Mouse (Mus musculus) urinary bladder, adult 18-20 months (tissue): ENCODE data around the gene Prok2.

Experiments used
- DNase-seq, 2 experiments: peaks; one replicate each; pipeline ENCODE4 v3.0.0; 2022; ENCODE audit warnings: low spot score in 2 of 2, mixed read lengths in 2 of 2

The Prok2 gene

DNA sequence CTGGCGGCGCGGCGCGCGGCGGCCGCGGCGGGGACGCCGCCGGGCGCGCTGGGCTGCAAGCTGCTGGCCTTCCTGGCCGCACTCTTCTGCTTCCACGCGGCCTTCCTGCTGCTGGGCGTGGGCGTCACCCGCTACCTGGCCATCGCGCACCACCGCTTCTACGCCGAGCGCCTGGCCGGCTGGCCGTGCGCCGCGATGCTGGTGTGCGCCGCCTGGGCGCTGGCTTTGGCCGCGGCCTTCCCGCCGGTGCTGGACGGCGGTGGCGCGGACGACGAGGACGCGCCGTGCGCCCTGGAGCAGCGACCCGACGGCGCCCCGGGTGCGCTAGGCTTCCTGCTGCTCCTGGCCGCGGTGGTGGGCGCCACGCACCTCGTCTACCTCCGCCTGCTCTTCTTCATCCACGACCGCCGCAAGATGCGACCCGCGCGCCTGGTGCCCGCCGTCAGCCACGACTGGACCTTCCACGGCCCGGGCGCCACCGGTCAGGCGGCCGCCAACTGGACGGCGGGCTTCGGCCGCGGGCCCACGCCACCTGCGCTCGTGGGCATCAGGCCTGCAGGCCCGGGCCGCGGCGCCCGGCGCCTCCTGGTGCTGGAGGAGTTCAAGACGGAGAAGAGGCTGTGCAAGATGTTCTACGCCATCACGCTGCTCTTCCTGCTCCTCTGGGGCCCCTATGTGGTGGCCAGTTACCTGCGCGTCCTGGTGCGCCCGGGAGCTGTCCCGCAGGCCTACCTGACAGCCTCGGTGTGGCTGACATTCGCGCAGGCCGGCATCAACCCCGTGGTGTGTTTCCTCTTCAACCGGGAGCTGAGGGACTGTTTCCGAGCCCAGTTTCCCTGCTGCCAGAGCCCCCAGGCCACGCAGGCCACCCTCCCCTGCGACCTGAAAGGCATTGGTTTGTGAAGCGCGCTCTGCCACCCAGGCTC is 33.0 kb downstream of the Prok2 start:
- DNase-seq = peak; percentile 5 to 33

DNA sequence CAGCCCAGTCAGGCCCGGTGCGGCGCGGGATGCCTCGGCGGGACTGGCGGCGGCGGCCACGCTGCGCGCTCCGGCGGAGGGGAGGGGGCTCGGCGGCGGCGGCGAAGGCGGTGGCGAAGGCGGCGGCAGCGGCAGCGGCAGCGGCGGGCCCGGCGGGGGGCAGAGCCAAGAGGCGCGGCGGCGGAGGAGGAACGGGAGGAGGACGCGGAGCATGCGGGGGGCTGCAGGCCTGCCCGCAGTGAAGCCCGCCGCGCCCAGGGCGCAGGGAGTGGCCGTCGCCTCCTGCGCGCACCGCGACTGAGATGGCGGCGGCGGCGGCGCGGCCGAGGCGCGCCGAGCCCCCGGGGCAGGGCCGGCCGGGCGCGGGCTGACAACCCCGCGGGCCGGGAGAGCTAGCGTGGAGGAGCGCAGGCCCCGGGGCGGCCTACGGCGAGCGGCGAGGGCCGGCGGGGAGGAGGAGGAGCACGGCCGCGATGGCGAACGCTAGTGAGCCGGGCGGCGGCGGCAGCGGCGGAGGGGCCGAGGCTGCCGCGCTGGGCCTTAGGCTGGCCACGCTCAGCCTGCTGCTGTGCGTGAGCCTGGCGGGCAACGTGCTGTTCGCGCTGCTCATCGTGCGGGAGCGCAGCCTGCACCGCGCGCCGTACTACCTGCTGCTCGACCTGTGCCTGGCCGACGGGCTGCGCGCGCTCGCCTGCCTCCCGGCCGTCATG is 33.8 kb downstream of the Prok2 start, which contains the start of gene Gpr27:
Gene Gpr27 (plus strand): TSS at position 474 of the 710 bp plus-strand sequence.
- DNase-seq = peak in 1 of 2 experiments; percentile 28

DNA sequence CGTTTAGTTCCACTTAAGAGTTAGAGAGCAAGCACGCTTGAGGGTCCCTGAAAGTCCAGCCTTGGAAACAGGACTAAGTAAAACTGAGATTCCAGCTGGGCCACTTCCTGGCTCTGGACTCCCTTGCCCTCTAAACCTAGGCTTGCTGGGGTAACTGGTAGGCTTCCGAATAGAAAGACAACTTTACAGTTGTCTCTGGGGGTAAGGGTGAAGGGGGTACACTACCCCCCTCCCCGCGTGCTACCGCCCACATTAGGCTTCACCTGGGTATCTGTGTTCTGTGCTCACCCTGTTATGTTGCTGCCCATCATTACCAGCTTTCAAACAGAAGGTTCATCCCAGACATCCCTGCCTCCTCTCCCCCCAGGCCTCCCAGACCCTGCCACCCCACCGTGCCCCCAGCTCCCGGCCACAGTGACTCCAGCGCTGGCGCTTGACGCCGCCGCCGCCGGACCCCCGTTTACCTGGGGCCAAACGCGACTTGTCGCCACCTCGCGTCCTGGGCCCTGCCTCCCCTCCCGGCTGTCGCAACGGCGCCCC is 34.5 kb downstream of the Prok2 start:
- no peak for DNase-seq

DNA sequence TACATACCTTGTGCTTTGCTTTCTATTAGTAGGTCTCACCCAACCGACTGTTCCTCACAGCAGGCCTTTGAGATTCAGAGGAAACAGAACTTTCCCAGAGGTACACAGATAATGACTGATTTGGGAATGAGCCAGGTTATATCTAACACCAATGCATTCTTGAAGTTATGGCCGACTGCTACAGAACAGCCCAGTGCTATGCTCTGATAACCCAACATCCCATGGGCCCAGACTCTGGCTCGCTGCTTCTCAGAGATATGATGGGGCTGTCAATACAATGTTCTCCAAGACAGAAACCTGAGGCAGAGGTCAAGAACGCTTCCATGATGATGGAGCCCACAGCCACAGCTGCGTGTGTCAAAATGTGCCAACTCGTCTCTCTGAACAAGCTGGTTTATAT is 37.7 kb downstream of the Prok2 start:
- no peak for DNase-seq

DNA sequence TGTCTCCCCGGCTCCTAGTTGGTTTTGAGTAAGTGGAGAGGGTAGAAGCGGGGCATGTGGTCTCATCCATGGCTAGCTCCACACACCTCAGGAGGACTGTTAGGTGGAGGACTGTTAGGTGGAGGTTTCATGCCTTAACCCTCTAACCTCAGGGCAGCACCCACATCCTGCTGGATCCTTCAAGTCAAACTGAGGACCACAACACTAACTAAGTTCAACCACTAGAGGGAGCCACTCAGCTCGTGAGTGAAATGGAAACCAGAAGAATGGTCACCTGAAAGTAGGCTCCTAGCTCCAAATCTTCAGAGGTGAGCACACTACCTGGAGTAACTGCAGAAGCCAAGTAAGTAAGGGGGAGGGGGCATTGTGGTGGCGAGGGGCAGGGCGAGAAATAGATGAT is 41.3 kb downstream of the Prok2 start:
- no peak for DNase-seq

DNA sequence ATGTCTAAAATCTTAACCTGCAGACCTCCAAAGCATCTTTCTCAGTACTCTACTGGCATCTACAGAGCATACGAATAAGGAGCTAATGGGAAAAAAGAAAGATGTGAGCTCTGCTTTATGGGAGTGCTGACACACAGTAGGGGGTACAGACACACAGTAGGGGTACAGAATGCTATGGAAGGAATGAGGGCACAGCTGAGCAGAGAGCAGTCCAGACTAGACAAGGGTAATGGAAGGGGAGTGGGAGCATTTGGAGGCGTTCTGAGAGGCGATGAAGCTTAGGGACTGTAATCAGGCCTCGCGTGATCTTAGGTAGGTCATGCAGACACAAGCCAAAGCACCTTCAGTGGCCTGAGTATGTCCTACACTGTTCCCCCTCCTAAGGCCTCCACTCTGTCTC is 42.2 kb downstream of the Prok2 start:
- DNase-seq = no peak

DNA sequence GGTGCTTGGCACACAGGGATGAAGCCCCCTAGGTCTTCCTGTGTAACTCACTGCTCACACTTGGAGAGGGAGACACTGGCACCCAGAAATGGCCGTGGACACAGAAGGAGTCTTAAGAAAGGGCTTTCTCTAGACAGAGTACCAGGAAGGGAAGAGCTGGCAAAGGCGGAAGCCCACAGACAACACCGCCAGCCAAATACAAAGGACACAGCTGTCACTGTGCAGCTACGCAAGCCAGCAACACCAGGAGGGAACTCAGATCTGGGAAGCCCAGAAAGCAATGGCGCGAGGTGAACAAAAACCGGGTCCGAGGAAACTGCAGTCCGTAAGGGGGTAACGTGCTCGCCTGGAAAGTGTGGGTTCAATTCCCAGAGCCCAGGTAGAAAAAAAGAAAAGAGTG is 48.1 kb downstream of the Prok2 start:
- no peak for DNase-seq

DNA sequence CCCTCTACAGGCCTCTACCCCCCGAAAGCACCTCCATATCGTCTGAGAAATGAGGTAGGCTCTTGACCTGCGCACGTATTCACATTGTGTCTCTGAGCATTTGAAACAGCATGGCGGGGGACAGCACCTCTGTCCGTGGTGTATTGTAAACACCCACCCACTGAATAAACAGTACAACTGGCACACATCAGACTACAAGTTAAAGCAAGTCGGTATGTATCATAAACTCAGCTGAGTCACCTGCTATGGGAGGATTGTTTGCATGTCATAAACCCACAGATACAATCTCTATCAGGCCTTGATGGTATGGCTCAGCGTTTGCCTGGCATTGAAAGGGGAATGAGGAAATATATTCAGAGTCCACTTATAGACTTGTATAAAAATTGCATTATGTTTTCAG is 48.9 kb downstream of the Prok2 start:
- DNase-seq = no peak

DNA sequence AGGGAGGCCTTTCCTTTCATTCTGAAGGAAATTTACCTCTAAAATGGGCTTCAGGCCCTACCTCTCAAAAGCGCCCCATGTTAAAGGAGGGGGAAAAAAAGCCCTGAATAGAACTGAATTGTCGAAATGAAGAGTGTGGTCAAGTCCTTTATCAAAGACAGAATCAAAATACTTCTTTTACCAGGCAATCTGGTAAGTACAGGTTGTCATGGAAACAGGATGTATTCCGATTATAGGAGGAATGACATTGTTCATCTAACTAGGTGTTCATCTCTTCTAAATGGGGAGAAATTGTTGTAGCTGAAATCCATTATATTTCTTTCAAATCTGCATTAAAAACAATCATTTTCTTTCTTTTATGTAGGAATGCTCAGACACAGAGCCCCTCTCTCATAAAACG is 51.7 kb downstream of the Prok2 start:
- no peak for DNase-seq

DNA sequence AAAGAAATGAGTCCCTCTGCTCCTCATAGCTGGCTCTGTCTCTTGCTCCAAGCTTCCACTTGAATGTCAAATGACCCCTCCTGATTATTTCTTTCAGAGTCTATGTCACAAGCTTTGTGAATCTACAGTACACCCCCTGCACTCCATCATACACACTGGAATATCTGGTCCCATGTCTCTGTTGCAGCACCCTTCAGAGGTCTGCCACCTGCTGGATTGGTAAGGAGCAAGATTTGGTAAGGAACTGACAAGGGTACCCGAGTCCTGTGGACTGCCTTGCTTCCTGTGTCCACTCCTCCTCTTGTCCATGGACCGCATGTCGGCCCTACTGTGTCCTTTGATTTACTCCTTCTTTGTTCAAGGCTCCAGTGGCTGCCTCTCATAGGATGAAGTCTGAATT is 54.4 kb downstream of the Prok2 start:
- no peak for DNase-seq

DNA sequence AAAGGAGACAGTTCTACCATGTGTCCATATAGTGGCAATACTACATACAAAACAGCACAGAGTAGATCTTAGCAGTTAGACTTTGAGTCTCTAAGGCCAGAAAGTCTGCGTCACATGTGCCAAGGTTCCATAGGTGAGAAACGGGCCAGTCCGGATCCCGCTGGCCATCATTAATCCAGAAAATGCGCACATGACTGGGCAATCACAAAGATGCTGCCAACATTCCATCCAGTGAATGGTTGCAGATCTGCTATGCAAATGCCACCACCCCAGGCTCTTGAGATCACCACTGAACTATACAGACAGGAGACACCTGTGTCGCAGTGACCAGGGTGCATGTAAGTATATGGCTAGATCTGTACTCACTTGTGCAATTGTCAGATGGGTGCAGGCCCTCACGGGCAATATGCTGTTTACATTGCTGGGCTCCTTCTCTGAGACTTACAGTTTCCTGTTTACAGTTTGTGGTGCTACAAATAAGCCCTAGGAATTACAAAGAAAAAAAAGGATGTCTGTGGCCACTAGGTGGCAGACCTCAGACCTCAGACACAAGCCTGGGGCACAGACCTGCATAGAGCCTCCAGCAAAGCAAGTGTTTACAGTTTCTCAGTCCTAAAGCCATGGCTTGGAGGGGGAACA is 55.6 kb downstream of the Prok2 start:
- DNase-seq = no peak

DNA sequence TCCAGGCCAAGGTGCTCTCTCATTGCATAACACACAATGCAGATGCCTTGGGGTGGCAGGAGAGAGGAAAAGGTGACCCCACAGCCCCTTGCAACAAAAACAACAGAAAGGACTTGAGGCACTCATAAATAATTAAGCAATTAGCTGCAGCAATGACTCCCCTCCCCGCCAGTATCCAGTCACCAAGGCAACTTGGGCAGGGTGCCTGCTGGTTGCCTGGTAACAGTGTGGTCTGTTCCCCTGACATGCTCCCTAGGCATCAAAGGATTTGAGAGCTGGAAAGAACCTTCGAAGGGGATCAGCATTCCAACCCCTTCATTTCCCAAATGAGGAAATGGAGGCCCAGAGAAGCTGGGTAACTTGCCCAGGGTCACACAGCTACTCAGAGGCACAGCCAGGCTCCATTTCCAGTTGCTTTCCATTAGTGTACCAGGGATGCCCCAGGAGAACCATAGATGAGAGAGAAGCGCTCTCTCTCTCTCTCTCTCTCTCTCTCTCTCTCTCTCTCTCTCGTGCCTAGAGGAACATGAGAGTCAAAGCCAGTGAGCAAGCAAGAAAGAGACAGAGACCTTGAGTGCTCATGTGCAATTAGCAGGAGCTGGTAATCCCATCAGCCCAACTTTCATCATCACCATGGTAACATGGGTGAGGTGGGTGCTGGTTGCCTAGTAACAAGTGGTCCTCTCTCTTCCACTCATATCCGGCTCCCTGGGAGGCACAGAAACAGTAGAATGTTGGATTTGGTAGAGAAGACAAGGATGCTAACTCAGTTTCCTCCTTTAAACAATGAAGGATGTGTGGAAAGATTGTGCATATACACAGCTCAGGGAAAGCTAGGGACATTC is 56.5 kb downstream of the Prok2 start:
- no peak for DNase-seq

DNA sequence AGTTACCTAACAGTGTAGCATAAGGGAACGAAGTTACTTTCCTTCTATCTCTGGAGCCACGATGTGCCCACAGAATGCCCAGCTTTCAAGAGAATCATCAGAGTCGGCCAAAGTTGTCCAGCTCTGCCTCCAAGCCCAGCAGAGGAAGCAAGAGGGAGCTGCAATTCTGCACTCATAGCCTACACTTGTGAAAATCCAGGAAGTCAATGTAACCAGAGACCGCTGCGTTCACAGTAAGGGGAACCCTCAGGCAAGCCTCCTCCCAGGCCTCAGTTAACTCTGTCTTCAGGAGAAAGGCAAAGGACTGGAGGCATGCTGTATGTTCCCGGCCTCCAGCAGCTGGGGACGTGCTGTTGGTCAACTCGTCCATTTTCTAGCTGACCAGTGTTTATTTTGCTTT is 58.9 kb downstream of the Prok2 start:
- DNase-seq = no peak

DNA sequence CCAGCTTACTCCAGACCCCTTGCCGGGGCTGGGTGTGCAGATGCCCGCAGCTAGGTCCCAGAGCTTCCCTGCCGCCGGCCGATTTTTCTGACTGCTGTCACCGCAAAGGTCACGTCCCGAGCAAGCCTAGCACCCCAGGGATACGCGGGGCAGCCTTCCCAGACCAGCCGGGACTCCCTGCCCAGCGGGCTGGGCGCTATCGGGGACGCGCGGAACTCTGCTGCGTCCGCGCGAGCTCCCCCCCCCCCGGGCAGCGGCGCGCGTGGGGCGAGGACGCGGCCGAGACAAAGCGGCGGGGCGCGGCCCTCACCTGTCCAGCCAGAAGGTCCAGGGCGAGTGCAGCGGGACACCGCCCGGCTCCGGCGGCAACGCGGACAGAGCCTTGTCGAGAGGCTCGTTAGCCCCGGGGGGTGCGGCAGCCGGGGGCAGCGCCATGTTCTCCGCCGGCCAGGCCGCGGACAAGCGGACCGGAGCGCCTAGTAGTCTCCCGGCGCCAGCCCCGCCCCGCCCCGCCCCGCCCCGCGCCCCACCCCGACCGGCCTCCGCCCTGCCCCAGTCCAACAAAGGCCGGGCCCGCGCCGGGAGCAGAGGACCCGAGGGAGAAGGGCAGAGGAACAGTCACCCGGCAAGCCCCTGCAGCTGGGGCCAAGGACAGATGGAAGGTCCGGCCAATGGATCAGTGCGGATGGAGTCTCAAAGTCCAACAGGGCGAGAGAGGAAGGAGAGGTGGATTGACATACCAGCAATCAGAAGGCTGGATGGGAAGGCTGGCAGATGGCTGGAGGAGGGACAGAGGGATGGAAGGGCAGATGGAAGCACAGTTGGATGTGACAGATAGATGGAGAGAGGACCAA is 59.6 kb downstream of the Prok2 start, which contains the start of the genes Eif4e3 and Gm20696:
Gene Eif4e3 (minus strand): TSS at position 454 of the 854 bp plus-strand sequence.
Gene Gm20696 (minus strand): TSS at position 480 of the 854 bp plus-strand sequence.
- peak; percentile 25 to 51 for DNase-seq

DNA sequence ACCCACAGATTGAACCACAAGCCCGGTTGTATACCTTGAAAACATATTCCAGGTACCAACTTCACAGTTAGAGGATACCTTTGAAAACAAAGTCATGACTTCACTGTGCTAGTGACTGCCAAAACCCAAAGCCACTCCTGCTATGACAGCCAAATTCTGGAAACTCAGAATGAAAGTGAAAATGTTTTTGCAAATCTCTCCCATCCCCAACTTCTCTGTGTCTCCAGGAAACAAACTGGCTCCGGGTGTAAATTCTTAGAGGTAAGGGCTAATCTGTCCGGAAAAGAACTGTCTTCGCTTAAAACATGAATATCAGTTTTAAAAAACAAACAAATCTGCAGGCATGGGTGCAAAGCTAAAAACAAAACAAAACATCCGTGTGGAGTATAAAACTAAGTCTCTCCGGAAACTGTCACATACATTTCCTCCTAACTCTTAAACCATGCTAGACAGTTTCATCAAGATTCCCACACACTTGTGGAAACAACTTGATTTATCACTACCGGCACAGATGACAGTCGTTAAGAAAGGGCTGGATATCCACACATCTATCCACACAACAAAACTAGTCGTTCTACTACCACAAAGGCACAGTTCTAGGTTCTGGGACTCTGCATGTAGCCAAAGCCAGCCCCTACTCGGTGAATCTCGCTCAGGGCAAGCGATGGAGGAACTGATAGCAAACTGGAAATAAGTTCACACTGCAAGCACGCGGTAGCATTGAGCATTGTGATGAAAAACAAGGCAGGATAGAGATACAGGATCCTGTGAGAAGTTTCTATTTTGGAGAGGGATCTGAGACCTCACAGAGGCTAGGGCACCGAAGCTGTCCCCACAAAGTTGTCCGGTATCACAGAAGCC is 60.5 kb downstream of the Prok2 start:
- no peak for DNase-seq

DNA sequence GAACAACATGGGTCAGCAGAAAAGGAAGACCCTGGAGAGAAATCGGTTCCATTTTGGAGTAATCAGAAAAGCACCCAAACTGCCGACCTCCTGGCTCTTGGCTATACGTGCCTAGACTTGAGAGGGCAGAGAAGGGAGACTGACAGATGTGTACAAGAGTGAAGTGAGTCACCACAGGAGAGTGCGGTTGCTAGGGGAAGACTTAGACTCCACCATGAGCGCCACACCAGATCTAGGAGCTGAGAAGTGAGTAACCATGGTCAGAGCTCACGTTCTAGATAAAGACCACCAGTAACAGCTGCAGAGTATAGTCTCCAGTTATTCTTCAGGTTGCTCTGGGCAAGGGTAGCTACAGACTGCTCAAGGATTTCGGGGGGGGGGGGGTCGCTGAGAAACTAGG is 63.0 kb downstream of the Prok2 start:
- DNase-seq = no peak
